Mouse (Mus musculus) urinary bladder, postnatal 25 days (tissue): ENCODE data around the gene Abhd10.

Source experiments
- DNase-seq: peaks from one replicate; pipeline ENCODE4 v3.0.0; 2022; ENCODE audit warnings: low spot score

Abhd10 gene

GRCm38 (mm10) chr16:45742615-45743476 is at the start of gene Abhd10:
TSS of gene Abhd10 (minus strand) at chr16:45742955.
- peak; percentile 96 for DNase-seq

DNA sequence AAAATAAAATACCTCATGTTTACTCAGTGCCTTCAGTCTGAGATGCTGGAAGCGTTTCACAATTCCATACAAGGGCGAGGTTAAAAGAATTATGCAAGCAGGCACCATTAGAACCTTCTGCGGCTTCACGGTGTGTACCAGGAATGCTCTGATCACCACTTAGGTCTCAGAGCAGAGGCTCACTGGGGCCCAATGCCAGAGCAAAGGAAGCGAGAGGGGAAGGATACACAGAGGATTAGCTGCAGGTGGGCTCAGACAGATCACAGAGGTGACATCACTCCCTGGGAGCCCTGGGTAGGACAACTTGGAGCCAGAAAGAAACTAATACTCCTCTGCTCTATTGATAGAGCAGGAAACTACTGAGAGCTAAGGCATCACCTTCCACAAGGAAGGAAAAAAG is 48.5 kb upstream of the Abhd10 start:
- DNase-seq: no peak

- no peak for DNase-seq
These were observed 46.6 kb upstream of the Abhd10 start for GRCm38 (mm10) chr16:45789311-45789710.

DNA sequence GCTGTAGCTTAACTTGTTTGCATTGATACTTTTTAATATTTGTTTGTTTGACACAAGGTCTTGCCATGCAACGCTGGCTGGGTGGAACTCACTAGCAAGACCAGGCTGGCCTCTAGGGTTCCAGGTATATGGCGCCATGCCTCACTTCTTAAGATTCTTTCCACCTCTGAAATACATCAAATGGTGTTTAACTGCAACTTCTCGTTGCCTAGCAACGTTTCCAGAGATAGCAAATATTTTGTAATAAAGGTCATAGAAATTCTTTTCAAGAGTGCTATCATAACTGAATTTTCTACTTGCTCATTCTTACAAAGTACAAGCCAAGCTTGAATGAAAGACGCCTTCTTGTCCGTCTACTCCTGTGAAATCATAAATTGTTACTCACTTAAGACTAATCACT is 44.9 kb upstream of the Abhd10 start:
- DNase-seq: no peak

- no peak for DNase-seq
These were observed 43.9 kb upstream of the Abhd10 start for GRCm38 (mm10) chr16:45786639-45787038.

GRCm38 (mm10) chr16:45780001-45780400 is 37.2 kb upstream of the Abhd10 start:
- DNase-seq: no peak

GRCm38 (mm10) chr16:45774813-45775212 is 32.1 kb upstream of the Abhd10 start:
- no peak for DNase-seq

- DNase-seq: no peak
These were observed 28.2 kb upstream of the Abhd10 start for GRCm38 (mm10) chr16:45770914-45771313.

DNA sequence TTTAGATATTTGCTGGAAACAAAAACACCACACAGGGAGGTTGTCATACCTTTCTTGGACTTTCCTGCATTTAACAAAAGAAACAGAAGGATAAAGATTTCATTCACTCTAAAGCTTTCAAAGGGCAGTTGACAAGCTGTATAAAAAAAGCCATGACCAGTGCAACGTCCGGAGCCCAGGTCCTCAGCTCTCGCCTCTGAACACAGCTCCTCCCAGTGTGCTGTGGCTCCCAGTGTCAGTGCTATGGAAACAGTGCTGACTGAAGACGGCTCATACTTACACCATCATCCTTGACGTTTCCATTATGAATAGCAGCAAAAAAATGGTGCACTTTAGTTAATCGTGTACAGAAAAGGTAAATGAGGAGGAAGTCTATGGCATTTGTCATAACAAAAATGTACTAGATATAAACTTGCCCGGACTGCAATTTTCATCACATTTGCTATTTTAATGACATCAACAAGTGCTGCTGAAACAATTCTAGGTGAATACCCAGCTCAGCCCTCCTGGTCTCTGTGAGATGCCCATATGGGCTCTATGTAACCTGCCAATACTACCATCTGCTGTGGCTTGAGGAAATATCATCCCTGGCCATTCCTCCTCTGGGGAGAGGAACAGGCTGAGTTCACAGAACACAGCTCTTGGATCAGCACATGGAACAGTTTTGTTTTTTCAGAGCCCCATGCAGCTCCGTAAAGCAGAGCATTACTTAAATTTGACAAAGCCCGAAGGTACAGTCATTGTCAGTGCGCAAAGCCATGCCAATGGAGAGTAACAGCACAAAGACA is 25.3 kb upstream of the Abhd10 start:
- no peak for DNase-seq

DNA sequence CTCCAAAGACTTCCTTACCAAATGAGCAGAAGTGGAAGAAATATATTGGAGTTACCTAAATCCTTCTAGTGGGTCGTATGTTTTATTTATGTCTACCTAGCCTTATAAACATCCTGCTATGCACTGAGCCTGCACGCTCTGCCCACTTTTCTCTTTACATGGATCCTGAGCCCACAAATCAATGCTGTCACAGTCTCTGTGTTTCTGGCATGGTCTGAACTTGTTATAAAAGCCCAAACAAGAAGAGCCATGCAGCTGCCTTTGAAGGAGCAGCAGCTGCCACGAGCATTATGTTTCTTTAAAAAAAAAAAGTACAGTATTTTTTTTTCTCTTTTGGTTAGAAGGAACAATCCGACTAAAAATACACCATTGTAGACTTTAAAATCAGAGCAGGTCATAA is 24.7 kb upstream of the Abhd10 start:
- no peak for DNase-seq

- no peak for DNase-seq
These were observed 23.2 kb upstream of the Abhd10 start for GRCm38 (mm10) chr16:45765801-45766494.

DNA sequence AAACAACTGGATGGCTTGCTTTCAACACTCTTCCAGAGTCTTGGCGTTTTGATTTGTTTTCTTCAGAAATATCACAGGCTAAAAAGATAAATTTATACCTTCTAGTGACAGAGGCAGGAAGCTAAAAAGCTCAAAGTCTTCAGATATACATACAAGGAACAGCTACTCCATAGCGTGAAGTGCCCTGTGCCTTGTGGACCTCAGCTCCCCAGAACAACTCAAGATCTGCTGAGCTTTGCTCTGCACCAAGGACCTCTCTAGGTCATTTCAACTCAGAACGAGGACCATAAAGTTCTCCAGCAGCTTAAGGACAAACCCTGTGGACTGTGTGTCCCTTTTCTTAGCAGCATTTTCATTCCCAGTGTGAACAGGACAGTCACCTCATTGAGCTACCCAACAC is 22.3 kb upstream of the Abhd10 start:
- no peak for DNase-seq

GRCm38 (mm10) chr16:45762859-45763505 is 20.2 kb upstream of the Abhd10 start:
- DNase-seq: no peak

DNA sequence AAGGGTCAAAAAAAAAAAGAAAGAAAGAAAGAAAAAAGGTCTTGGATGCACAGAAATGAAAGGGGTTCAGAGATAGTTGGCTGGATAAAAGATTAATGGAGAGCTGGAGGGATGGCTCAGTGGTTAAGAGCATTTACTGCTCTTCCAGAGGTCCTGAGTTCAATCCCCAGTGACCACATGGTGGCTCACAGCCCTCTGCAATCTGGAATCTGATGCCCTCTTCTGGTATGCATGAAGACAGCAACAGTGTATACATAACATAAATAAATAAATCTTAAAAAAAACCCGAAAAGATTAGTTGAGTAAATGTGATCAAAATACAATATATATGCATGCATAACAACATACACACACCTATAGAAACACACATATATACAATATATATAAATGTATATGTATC is 18.7 kb upstream of the Abhd10 start:
- no peak for DNase-seq

- no peak for DNase-seq
These were observed 16.0 kb upstream of the Abhd10 start for GRCm38 (mm10) chr16:45758726-45759269.

DNA sequence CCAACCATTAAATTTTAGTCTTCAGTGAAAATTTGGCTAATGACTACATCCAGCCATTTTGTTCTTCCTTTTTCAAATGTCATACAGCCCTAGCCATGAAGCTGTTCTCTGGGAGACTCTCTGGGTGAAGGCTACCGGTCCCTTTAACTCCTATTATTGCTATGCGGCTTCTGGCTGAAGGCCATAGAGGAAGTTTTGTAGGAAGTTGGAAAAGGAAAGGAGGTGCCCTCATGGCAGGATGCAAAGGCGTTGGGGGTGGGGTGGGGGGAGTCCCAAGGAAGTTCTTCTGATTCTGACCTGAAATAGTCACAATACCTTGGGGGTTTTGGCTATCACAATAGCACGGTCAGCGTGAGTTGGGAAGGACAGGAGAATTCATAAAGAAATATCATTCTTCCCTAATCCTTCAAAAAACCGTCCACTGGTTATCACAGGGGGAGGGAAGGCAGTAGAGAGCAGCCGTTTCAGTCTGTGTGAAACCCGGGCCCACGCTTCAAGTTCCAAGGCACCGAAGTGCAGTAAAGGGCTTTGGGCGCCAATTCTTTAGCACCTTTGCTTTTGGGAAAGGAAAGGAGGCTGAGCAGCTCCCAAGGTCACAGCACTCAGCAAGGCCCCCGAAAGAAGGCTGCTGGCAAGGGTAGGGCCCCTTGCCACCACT is 14.8 kb upstream of the Abhd10 start:
- no peak for DNase-seq

DNA sequence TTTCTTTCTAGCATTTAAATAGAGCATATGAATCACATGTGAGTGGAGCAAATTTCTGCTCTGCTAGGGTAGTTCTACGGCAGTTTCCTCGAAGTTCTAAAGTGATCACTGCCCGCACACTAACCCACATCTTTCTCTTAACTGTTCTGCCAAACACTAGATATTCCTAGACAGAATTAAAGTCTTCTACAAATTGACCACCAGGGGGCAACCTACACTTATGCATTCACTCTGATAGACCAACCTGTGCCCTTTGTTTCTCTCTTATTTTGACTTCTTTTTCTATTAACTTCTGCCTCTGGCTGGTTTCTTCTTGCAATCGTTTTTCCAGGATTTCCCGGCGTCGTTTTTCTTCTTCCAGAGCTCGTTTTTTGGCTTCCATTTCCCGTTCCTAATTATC is 14.1 kb upstream of the Abhd10 start:
- no peak for DNase-seq

- no peak for DNase-seq
These were observed 913 bp upstream of the Abhd10 start for GRCm38 (mm10) chr16:45743591-45744144.

GRCm38 (mm10) chr16:45737880-45738279 is 4.9 kb downstream of the Abhd10 start:
- no peak for DNase-seq

DNA sequence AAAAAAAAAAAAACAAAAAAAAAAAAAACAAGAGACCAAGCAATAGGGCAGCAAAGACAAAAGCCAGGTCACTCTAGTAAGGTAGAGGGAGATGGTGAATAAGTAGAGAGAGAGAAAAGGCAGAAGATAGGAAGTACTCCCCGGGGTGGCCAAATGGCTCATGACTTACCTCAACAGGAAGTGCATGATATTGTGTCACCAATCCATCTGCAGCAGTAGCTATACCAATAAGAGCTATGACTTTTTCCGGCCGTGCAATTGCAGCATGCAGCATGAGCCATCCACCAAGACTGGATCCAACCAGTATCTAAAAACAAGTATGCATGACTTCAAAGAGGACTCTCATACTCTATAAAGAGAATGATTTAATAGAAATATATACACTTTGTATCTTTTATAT is 6.0 kb downstream of the Abhd10 start:
- DNase-seq: no peak

GRCm38 (mm10) chr16:45729163-45729562 is 13.6 kb downstream of the Abhd10 start:
- DNase-seq: no peak
